Mouse (Mus musculus): ENCODE measurements around the gene Zfp292.

DNA sequence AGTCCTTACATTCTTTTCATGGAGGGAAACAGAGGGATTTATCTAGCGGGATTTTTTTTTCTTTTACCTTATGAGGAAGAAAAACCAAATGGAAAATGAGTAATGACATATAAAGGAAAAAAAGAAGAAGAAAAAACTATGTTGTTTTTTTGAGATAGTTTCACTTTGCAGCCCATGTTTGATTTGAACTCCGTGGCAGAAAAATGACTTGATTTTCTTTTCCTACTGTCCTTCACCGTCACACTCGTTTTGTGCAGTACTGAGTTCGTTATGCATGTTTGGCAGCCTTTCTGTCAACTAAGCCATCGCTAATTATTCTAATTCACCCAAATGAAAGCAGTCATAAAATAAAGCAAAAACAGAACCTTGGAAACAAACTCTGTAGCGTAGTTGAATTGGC, 4.5 kb upstream of the Zfp292 start:
- TF ChIP-seq POLR2A (IDR thresholded peaks at IDR 0.05; ENCODE audit: control insufficient read depth in 1 of 2, insufficient read depth in 1 of 2, low read depth in 1 of 2, low read length in 2 of 2, poor library complexity in 1 of 2) (no peak), SIN3A (IDR thresholded peaks at IDR 0.05; ENCODE audit: low read length) (no peak), CTCF (IDR thresholded peaks at IDR 0.05 in 2 of 3, conservative IDR thresholded peaks at IDR 0.05 in 1 of 3; ENCODE audit: control insufficient read depth in 1 of 3, insufficient read depth in 1 of 3, low read depth in 2 of 3, low read length in 3 of 3, poor library complexity in 1 of 3, severe bottlenecking in 1 of 3) (no peak), GABPA (IDR thresholded peaks at IDR 0.05; ENCODE audit: low read depth, low read length) (no peak), E2F4 (IDR thresholded peaks at IDR 0.05; ENCODE audit: borderline replicate concordance, low read depth, low read length) (no peak)
